Mouse (Mus musculus) left cerebral cortex, postnatal 36 days (tissue): ENCODE data around the gene Pabpn1l. TPM values are rescaled to one million over a fixed set of nuclear protein-coding genes. Genes with fewer than 3 reads are reported as not detected.
A peak's percentile ranks its signal among the peaks of the same experiment; 100 is the strongest.

Experiments used
- DNase-seq, 2 experiments: peaks; one replicate each; pipeline ENCODE4 v3.0.0; 2021 to 2022; ENCODE audit warnings: low spot score in 2 of 2, mixed read lengths in 1 of 2
- intact Hi-C: fragments of 180-260 bp; cut with DNase I; formaldehyde crosslinking; loops from one replicate; pipeline ENCODE4 v1.15.1; 2025
- total RNA-seq, 2 experiments: library from RNA; stranded (reverse); gene quantifications; 2 replicates each; pipeline ENCODE4 v1.2.3; 2021

Gene Pabpn1l
- total RNA-seq, 2 experiments from 2014 or later, result not detected

GRCm38 (mm10) chr8:122624653-122625052 lies 2.1 kb upstream of the Pabpn1l start:
- no peak for DNase-seq
- intact Hi-C loops, result no loop called here

GRCm38 (mm10) chr8:122623844-122624642 lies 1.5 kb upstream of the Pabpn1l start:
- intact Hi-C loops, result no loop called here
- DNase-seq, result no peak

- intact Hi-C loops, result no loop called here
- DNase-seq, result no peak
These were observed 2.1 kb downstream of the Pabpn1l start for GRCm38 (mm10) chr8:122620446-122620845.

- intact Hi-C loops, result loop anchor here (1.0 kb wide), 1 partner anchor 211 kb away; no protein-coding TSS in a partner anchor
These were observed 3.7 kb downstream of the Pabpn1l start for GRCm38 (mm10) chr8:122618660-122619378.

GRCm38 (mm10) chr8:122617947-122618546 lies 4.5 kb downstream of the Pabpn1l start:
- peak; percentile 41 to 64 for DNase-seq
- intact Hi-C loops, result loop anchor here (1.0 kb wide), 1 partner anchor 212 kb away; no protein-coding TSS in a partner anchor

More at GRCm38 (mm10) chr8:122618660-122619378, 3.7 kb downstream of the Pabpn1l start:
- DNase-seq, result no peak

- DNase-seq, result no peak
- intact Hi-C loops, result no loop called here
These were observed 6.2 kb downstream of the Pabpn1l start for GRCm38 (mm10) chr8:122616181-122616905.

- peak; percentile 91 to 92 for DNase-seq
- intact Hi-C loops, result no loop called here
These were observed 11.0 kb downstream of the Pabpn1l start, which contains the start of the genes Galns and Trappc2l for GRCm38 (mm10) chr8:122611295-122612133. TSS of gene Galns (minus strand) at chr8:122611463. TSS of gene Trappc2l (plus strand) at chr8:122611640.

- intact Hi-C loops, result no loop called here
- DNase-seq, result no peak
These were observed 11.8 kb downstream of the Pabpn1l start for GRCm38 (mm10) chr8:122610612-122611277.

- intact Hi-C loops, result no loop called here
- DNase-seq, result no peak
These were observed 12.3 kb downstream of the Pabpn1l start for GRCm38 (mm10) chr8:122610209-122610608.

- intact Hi-C loops, result loop anchor here (5.0 kb wide), 1 partner anchor 105 kb away; no protein-coding TSS in a partner anchor
- no peak for DNase-seq
These were observed 15.7 kb downstream of the Pabpn1l start for GRCm38 (mm10) chr8:122606810-122607209.

GRCm38 (mm10) chr8:122605367-122605766 lies 17.2 kb downstream of the Pabpn1l start:
- intact Hi-C loops, result loop anchor here (5.0 kb wide), 1 partner anchor 103 kb away; no protein-coding TSS in a partner anchor
- DNase-seq, result no peak

- intact Hi-C loops, result loop anchor here (5.0 kb wide), 1 partner anchor 102 kb away; no protein-coding TSS in a partner anchor
- DNase-seq, result no peak
These were observed 17.9 kb downstream of the Pabpn1l start for GRCm38 (mm10) chr8:122604640-122605039.

GRCm38 (mm10) chr8:122600666-122601065 lies 21.9 kb downstream of the Pabpn1l start:
- intact Hi-C loops, result no loop called here
- no peak for DNase-seq

GRCm38 (mm10) chr8:122596031-122596430 lies 26.5 kb downstream of the Pabpn1l start:
- intact Hi-C loops, result no loop called here
- no peak for DNase-seq

GRCm38 (mm10) chr8:122593783-122594507 lies 28.6 kb downstream of the Pabpn1l start:
- DNase-seq, result no peak
- intact Hi-C loops, result no loop called here

- DNase-seq, result no peak
- intact Hi-C loops, result no loop called here
These were observed 29.3 kb downstream of the Pabpn1l start for GRCm38 (mm10) chr8:122593240-122593639.

GRCm38 (mm10) chr8:122586749-122587148 lies 35.8 kb downstream of the Pabpn1l start:
- intact Hi-C loops, result no loop called here
- no peak for DNase-seq
